Mouse (Mus musculus): Measurements from ENCODE around the gene Plxnb2. TPM values are rescaled to one million over a fixed set of nuclear protein-coding genes. Genes with fewer than 3 reads are reported as not detected.

Plxnb2 gene
- polyA plus RNA-seq, 1 experiment from 2014 or later = 21.2 TPM

DNA sequence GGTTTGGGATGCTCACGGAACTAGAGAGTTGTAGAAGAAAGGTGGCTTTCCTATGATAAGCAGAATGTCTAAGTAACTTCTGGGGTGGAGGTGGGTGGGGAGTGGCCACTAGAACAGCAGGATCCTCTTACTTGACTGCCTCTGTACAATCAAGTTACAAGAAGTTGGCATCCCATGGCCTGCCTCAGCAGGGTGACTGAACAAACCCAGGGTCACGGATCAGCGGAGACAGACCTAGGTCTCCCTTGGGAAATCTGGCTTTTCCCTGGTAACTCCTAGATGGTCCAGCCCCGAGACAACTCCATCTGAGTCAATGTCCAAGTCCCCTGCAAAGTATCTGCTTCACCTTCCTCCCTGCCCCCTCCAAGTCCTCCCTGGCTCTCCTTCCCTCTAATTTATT is 32.7 kb downstream of the Plxnb2 start:
- DNase-seq = no peak
- 45% methylated on average over 4 of the region's 4 CpGs for WGBS (ENCODE audit: insufficient replicate concordance)
- Histone ChIP-seq H3K9me3 (replicated peaks) (no peaks in the 10 kb centered on the region), H3K9ac (no peak overlapping the region), H3K27me3 (peaks cover 81% of the 10 kb centered on the region), H3K4me2 (no peak overlapping the region), H3K27ac (no peak overlapping the region), H3K4me1 (replicated peaks) (peaks cover 30% of the 10 kb centered on the region), H3K36me3 (no peaks in the 10 kb centered on the region), H3K4me3 (replicated peaks) (no peak overlapping the region)
- no peak for ATAC-seq (ENCODE audit: low read depth)

DNA sequence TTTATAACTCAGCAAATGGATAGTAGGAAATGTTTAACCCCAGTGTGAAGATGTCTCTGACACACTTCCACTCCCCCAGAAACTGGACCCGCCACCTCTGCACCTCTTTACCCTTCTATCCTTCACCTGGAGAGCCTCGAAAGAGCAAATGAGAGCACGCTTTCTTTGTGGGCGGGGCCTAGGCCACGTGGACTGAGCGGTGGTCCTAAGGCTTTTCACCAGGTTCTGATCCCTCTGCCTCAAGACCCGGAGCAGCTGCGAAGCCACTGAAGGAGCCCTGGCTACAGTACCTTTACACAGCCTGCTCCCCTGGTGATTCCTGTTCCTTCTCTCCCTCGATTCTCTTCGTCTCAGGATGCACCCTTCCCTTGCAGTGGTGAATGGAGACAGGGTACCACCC is 33.1 kb downstream of the Plxnb2 start:
- Histone ChIP-seq H3K4me1 (replicated peaks) (peaks cover 30% of the 10 kb centered on the region), H3K4me3 (replicated peaks) (no peak overlapping the region)

DNA sequence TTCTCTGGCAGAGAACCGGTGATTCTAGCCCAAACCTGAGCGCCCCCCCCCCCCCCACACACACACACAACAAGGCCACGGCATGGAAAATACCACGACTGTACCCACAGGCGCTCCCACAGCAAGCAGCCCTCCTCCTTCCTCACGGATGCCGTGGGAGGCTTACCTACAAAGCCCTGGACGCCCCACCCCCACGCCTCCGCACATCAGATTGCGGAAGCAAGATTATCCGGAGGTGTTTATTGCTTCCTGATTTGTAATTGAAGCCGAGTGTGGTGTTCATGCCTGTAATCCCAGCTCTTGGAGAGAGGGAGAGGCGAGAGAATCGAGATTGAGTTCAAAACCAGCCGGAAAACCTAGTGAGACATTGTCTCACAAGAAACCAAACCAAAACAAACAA is 33.6 kb downstream of the Plxnb2 start:
- Histone ChIP-seq H3K4me2 (peak overlapping the region; percentile 33), H3K9me3 (replicated peaks) (no peaks in the 10 kb centered on the region), H3K36me3 (no peaks in the 10 kb centered on the region), H3K9ac (no peak overlapping the region), H3K27ac (no peak overlapping the region), H3K4me1 (replicated peaks) (peaks cover 30% of the 10 kb centered on the region), H3K4me3 (replicated peaks) (no peak overlapping the region), H3K27me3 (peaks cover 90% of the 10 kb centered on the region)
- ATAC-seq (ENCODE audit: low read depth) (no peak), DNase-seq (no peak)
- WGBS (ENCODE audit: insufficient replicate concordance) = 5% methylated on average over 14 of the region's 16 CpGs

More for the DNA sequence above, 33.1 kb downstream of the Plxnb2 start:
- 17% methylated on average over 10 of the region's 10 CpGs for WGBS (ENCODE audit: insufficient replicate concordance)
- no peak for ATAC-seq (ENCODE audit: low read depth)
- Histone ChIP-seq H3K9ac (no peak overlapping the region), H3K9me3 (replicated peaks) (no peaks in the 10 kb centered on the region), H3K27me3 (peaks cover 86% of the 10 kb centered on the region), H3K27ac (no peak overlapping the region), H3K4me2 (no peak overlapping the region), H3K36me3 (no peaks in the 10 kb centered on the region)
- DNase-seq = no peak

DNA sequence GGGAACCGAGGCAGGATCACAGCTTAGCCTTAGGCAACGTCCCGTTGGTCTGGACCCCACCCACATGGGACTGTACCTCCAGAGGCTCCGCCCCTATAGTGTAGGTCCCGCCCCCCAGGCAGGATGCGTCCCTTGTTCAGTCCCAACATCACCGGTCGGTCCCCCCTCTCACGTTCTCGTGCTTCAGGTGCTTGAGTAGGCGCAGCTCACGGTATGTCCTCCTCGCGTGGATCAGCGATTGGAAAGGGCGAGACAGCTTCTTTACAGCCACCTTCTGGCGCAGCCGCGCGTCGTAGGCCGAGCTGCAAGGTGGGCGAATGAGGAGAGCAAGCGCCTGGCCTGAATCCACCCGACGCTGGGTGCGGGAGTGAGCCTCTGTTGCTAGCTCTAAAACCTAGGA is 34.1 kb downstream of the Plxnb2 start:
- Histone ChIP-seq H3K9me3 (replicated peaks) (no peaks in the 10 kb centered on the region), H3K27me3 (peaks cover 95% of the 10 kb centered on the region), H3K4me1 (replicated peaks) (peaks cover 30% of the 10 kb centered on the region), H3K4me2 (peak overlapping the region; percentile 33), H3K36me3 (no peaks in the 10 kb centered on the region), H3K27ac (no peak overlapping the region), H3K9ac (no peak overlapping the region), H3K4me3 (replicated peaks) (no peak overlapping the region)
- DNase-seq = no peak
- 4% methylated on average over 27 of the region's 27 CpGs for WGBS (ENCODE audit: insufficient replicate concordance)
- 0 out of 2 replicates have a peak, but pooled peaks have one; percentile 22 for ATAC-seq (ENCODE audit: low read depth)

DNA sequence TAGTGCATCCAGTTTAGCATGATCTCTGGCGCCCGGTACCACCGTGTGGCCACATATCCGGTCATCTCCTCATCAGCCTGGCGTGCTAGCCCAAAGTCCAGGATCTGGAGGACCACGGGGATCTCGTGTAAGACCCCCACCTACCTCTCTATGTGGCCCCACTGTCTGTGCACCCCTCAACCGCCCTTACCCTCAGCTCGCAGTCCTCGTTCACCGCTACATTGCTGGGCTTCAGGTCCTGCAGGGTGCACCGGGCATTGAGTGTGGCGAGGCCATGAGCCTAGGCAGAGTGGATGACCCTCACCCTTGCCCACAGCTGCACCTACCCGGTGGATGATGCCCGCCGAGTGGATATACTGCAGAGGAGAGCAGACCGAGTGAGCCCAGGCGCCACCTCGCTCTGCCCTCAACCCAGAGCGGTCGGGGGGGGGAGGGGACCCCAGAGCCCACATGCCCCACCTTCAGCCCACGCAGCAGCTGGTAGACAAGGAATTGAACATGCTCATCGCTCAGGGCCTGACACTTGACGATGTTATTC is 34.7 kb downstream of the Plxnb2 start:
- Histone ChIP-seq H3K9ac (no peak overlapping the region), H3K4me2 (no peak overlapping the region; the same call in 1 of the 2 replicates), H3K9me3 (replicated peaks) (no peaks in the 10 kb centered on the region), H3K36me3 (no peaks in the 10 kb centered on the region), H3K4me3 (replicated peaks) (no peak overlapping the region), H3K4me1 (replicated peaks) (peaks cover 31% of the 10 kb centered on the region), H3K27ac (no peak overlapping the region), H3K27me3 (peaks cover 100% of the 10 kb centered on the region)
- WGBS (ENCODE audit: insufficient replicate concordance) = 62% methylated on average over 24 of the region's 24 CpGs
- ATAC-seq (ENCODE audit: low read depth) (no peak), DNase-seq (no peak)

DNA sequence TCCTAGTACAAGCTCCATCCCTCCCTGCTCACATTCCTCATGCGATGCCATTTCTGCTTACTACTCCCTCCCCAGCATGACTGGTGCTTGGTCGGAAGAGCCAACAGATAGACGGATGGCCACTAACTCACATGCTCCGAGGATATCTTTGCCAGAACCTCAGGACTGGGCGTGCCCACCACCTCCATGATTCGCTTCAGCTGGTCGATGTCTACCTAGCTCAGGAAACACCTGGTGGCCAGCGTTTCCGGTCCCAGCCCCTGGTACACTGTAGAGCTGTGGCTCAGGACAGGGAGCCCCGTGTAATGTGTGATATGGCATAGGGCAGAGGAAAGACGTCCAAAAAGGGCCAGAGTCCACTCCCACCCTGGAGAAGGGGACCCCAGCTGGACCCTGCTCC is 35.6 kb downstream of the Plxnb2 start:
- Histone ChIP-seq H3K4me1 (replicated peaks) (peaks cover 39% of the 10 kb centered on the region), H3K27me3 (peaks cover 100% of the 10 kb centered on the region), H3K9ac (no peak overlapping the region), H3K4me2 (no peak overlapping the region), H3K4me3 (replicated peaks) (no peak overlapping the region), H3K9me3 (replicated peaks) (no peaks in the 10 kb centered on the region), H3K27ac (no peak overlapping the region), H3K36me3 (no peaks in the 10 kb centered on the region)
- no peak for ATAC-seq (ENCODE audit: low read depth)
- no peak for DNase-seq
- WGBS (ENCODE audit: insufficient replicate concordance) = 54% methylated on average over 11 of the region's 11 CpGs

DNA sequence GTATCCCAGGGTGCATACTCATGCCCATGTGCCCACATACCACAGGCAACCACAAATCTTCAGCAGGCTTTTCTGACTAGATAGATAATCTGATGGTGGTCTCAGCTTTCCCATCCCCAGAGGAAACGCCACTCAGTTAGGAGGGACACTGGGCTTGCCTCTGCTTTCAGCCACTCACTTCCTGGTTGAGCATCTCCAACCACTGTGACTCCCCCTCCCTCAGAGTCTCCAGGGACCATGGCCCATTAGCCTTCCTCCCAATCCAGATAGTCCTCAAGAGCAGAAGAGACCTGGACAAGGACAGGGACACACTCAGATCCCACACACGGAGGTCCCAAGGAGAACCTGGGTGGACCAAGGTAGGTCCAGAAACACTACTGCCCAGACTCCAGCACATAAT is 37.5 kb downstream of the Plxnb2 start:
- H3K9me3 ChIP-seq (replicated peaks) = no peaks in the 10 kb centered on the region
- no peak overlapping the region for H3K27ac ChIP-seq
- H3K36me3 ChIP-seq = no peaks in the 10 kb centered on the region
- no peak overlapping the region for H3K4me3 ChIP-seq (replicated peaks)
- H3K9ac ChIP-seq = no peak overlapping the region
- H3K27me3 ChIP-seq = peaks cover 100% of the 10 kb centered on the region
- no peak overlapping the region for H3K4me2 ChIP-seq
- 40% methylated on average over 2 of the region's 2 CpGs for WGBS (ENCODE audit: insufficient replicate concordance)
- ATAC-seq (ENCODE audit: low read depth) (no peak), DNase-seq (no peak)
- peaks cover 23% of the 10 kb centered on the region for H3K4me1 ChIP-seq (replicated peaks)

DNA sequence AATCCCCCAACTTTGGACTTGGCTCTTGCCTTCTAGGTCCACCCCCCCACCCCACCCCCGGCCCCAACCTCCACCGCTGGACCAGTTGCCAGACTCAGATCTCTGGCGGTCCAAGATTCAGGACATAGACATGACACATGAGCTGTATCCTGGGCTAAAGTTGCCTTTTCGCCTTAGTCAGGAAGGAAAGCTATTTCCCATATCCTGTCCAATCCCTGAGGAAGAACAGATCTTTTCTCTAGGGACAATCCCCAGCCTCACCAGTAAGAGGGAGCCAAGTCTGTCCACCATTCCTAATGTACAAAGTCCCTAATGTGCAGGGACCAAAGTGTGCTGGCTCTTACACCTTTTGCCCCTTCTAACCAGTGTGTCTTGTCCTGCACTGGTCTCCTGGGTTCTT is 38.7 kb downstream of the Plxnb2 start:
- ATAC-seq (ENCODE audit: low read depth) = no peak
- Histone ChIP-seq H3K4me1 (replicated peaks) (peaks cover 20% of the 10 kb centered on the region), H3K4me2 (no peak overlapping the region), H3K27me3 (peaks cover 98% of the 10 kb centered on the region), H3K27ac (no peak overlapping the region), H3K36me3 (no peaks in the 10 kb centered on the region), H3K4me3 (replicated peaks) (no peak overlapping the region), H3K9me3 (replicated peaks) (no peaks in the 10 kb centered on the region), H3K9ac (no peak overlapping the region)
- no peak for DNase-seq
- WGBS (ENCODE audit: insufficient replicate concordance) = 17% methylated on average over 4 of the region's 4 CpGs

DNA sequence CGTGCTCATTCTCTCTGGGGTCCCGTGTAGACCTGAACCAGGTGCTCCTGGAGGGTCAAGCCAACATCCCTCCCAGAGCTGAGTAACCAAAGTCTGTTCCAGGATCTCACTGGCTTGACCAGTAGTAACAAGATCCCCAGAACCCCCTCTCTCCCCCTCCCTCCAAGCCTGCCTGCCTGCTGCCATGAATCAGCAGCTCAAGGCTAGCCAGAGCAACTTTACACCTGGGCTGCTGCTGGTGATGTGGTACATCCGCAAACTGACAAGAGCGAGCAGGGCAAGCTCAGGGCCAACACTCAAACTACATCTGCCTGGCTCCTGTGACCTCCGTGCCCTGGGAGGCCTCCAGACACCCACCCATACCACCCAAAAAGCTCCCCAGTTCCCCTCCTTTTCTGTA is 39.1 kb downstream of the Plxnb2 start:
- Histone ChIP-seq H3K9me3 (replicated peaks) (no peaks in the 10 kb centered on the region), H3K4me1 (replicated peaks) (peaks cover 16% of the 10 kb centered on the region), H3K4me2 (no peak overlapping the region), H3K27me3 (peaks cover 98% of the 10 kb centered on the region), H3K36me3 (no peaks in the 10 kb centered on the region), H3K9ac (no peak overlapping the region), H3K4me3 (replicated peaks) (no peak overlapping the region), H3K27ac (no peak overlapping the region)
- no peak for DNase-seq
- WGBS (ENCODE audit: insufficient replicate concordance) = 22% methylated on average over 5 of the region's 5 CpGs
- ATAC-seq (ENCODE audit: low read depth) = no peak

DNA sequence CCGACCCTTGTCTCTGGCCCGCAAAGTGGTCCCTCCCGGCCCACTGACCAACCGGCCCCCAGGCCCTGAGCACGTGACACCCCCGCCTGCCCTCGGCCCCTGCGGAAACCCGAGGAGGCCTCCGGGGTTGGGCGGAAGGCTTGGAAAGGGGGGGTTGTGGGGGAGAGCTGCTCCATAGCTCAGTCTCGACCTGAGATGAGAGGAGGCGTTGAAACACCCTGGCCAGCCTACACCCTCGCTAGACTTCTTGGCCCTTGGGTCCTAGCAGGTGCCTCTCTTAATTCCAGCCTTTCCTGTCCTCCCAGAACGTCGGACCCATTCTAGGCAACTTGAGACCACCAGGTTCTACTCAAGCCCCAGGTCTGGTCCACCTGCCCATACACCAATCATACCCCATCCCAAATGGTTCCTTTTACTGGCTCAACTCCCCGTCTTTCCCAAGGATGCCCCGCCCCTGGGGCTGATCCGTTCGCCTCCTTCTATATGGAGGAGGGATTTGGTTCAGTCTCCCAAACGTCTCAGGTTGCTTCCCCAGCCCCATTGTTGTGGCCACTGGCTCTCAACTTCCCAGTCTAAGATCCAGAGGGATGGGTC is 39.8 kb downstream of the Plxnb2 start, which contains the start of gene Mapk12:
TSS of gene Mapk12 (minus strand) at position 45 of the 594 bp plus-strand sequence.
- 0 out of 2 replicates have a peak, but pooled peaks have one; percentile 30 for ATAC-seq (ENCODE audit: low read depth)
- peaks cover 98% of the 10 kb centered on the region for H3K27me3 ChIP-seq
- no peak within 1 kb of the TSS for H3K27ac ChIP-seq

DNA sequence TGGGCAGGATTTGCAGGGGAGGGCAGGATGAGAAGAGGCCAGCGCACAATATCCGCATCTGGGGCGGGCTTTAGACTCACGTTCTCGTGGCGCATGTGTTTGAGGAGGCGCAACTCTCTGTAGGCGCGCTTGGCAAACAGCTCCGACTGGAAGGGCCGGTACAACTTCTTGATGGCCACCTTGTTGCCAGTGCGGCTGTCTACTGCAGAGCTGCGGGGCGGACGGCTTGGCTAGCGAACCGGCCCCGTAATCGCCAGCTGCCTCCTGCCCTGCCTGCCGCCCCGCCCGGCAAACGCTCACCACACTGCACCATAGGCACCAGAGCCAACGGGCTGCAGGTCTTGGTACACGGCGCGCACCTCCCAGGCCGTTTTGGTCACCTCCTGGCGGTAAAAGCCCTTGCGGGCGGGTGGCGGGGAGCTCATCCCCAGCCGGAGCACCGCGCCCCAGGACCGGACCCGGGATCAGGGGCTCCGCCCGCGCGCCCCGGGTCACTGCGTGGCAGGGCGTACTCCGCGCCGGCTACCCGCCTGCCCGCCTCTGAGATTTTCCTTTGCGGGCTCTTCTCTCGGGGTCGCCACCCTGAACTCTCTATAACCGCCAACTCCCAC is 40.4 kb downstream of the Plxnb2 start:
- 1% methylated on average over 53 of the region's 53 CpGs for WGBS (ENCODE audit: insufficient replicate concordance)
- Histone ChIP-seq H3K4me1 (replicated peaks) (peaks cover 12% of the 10 kb centered on the region; the same call in 1 of the 2 replicates), H3K9ac (peak overlapping the region; percentile 29; the same call in 1 of the 2 replicates), H3K4me3 (replicated peaks) (peak overlapping the region; percentile 47), H3K36me3 (no peaks in the 10 kb centered on the region), H3K27ac (no peak overlapping the region), H3K4me2 (peak overlapping the region; percentile 59), H3K9me3 (replicated peaks) (no peaks in the 10 kb centered on the region), H3K27me3 (peaks cover 98% of the 10 kb centered on the region)
- DNase-seq (no peak), ATAC-seq (ENCODE audit: low read depth) (0 out of 2 replicates have a peak, but pooled peaks have one; percentile 4)

More for the DNA sequence above, 39.8 kb downstream of the Plxnb2 start, which contains the start of gene Mapk12:
- Histone ChIP-seq H3K36me3 (no peaks in the 10 kb centered on the region), H3K9me3 (replicated peaks) (no peaks in the 10 kb centered on the region), H3K9ac (peak within 1 kb of the TSS; percentile 29; the same call in 1 of the 2 replicates), H3K4me2 (peak within 1 kb of the TSS; percentile 59), H3K4me1 (replicated peaks) (peaks cover 12% of the 10 kb centered on the region; the same call in 1 of the 2 replicates), H3K4me3 (replicated peaks) (peak within 1 kb of the TSS; percentile 47)
- no peak for DNase-seq
- under 1% methylated on average over 21 of the region's 21 CpGs for WGBS (ENCODE audit: insufficient replicate concordance)
